Mouse (Mus musculus) midbrain, embryonic 10.5 days (tissue): Measurements from ENCODE around the gene Prkar2b. TPM values are rescaled to one million over a fixed set of nuclear protein-coding genes. Genes with fewer than 3 reads are reported as not detected.

Experiments used
- DNase-seq: peaks from one replicate; pipeline ENCODE4 v3.0.0-alpha.2; 2017; ENCODE audit warnings: low spot score
- H3K27ac ChIP-seq: fragments of 300-500 bp; sonication (generic); replicated peaks from 2 replicates; pipeline ENCODE4 v1.5.1; 2016; ENCODE audit warnings: mild to moderate bottlenecking
- H3K27me3 ChIP-seq: fragments of 300-500 bp; sonication (generic); 2 replicates; pipeline ENCODE4 v1.6.1; 2016; ENCODE audit warnings: low read depth, mild to moderate bottlenecking; ENCODE audit not compliant: poor library complexity, severe bottlenecking
- H3K36me3 ChIP-seq: fragments of 300-500 bp; sonication (generic); 2 replicates; pipeline ENCODE4 v1.6.1; 2016; ENCODE audit warnings: mild to moderate bottlenecking, moderate library complexity
- H3K4me1 ChIP-seq: fragments of 300-500 bp; sonication (generic); 2 replicates; pipeline ENCODE4 v1.6.1; 2016
- H3K4me3 ChIP-seq: fragments of 300-500 bp; sonication (generic); 2 replicates; pipeline ENCODE4 v1.5.1; 2016; ENCODE audit warnings: mild to moderate bottlenecking, moderate library complexity
- H3K9me3 ChIP-seq: fragments of 300-500 bp; sonication (generic); replicated peaks from 2 replicates; pipeline ENCODE4 v1.6.1; 2016; ENCODE audit warnings: mild to moderate bottlenecking
- WGBS: fragments of 180-500 bp; shearing (Covaris S2); methylation state at CpG from one replicate; pipeline ENCODE4 v1.1.7; 2016; 5-methylcytosine and 5-hydroxymethylcytosine counted together
- polyA plus RNA-seq: library from polyadenylated mRNA; unstranded; fragments of >200 nt; fragmentation: Nextera tagmentation; extraction: Ambion mirVana; gene quantifications from 2 replicates; pipeline ENCODE4 v1.2.1, GENCODE M21; 2016

Gene Prkar2b
- polyA plus RNA-seq, 1 experiment from 2014 or later, result 36.6 TPM

GRCm38 (mm10) chr12:32085856-32086255 is 24.8 kb upstream of the Prkar2b start:
- Histone ChIP-seq H3K27ac (no peak overlapping the region), H3K4me3 (no peak overlapping the region), H3K4me1 (no peaks in the 10 kb centered on the region), H3K9me3 (peaks cover 9% of the 10 kb centered on the region), H3K36me3 (no peaks in the 10 kb centered on the region), H3K27me3 (no peaks in the 10 kb centered on the region)
- no peak for DNase-seq
- 93% methylated on average over 3 of the region's 3 CpGs for WGBS

- Histone ChIP-seq H3K9me3 (peaks cover 2% of the 10 kb centered on the region; the same call in 1 of the 2 replicates), H3K27me3 (no peaks in the 10 kb centered on the region), H3K4me1 (no peaks in the 10 kb centered on the region), H3K36me3 (no peaks in the 10 kb centered on the region), H3K27ac (no peak overlapping the region), H3K4me3 (no peak overlapping the region)
- no peak for DNase-seq
Observed at GRCm38 (mm10) chr12:32085189-32085588, 24.1 kb upstream of the Prkar2b start.

GRCm38 (mm10) chr12:32084601-32085000 is 23.5 kb upstream of the Prkar2b start:
- H3K27ac ChIP-seq, result no peak overlapping the region
- DNase-seq, result no peak
- H3K4me1 ChIP-seq, result no peaks in the 10 kb centered on the region
- no peak overlapping the region for H3K4me3 ChIP-seq
- H3K9me3 ChIP-seq, result no peaks in the 10 kb centered on the region
- WGBS, result 66% methylated on average over 5 of the region's 5 CpGs
- H3K27me3 ChIP-seq, result no peaks in the 10 kb centered on the region
- H3K36me3 ChIP-seq, result no peaks in the 10 kb centered on the region

DNA sequence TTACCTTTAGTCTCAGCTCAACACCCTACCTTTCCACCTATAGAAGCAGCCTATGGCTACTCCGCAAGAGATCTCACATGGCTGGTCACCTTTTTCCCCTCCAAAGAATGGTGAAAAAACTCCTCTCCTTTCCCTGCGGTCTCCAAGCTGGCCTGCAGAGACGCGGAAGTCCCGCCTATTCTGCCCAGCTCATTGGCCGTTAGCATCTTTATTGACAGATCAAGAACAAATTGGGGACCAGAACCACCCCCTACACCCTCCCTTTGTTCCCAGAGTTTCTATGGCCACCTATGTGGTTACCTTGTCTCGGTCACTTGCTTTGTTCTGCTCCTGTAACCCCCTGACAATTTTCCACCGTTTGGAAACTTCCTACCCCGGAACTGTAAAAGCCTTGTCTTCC is 19.6 kb upstream of the Prkar2b start:
- Histone ChIP-seq H3K9me3 (no peaks in the 10 kb centered on the region), H3K36me3 (no peaks in the 10 kb centered on the region), H3K27me3 (no peaks in the 10 kb centered on the region), H3K4me3 (no peak overlapping the region), H3K4me1 (peaks cover 5% of the 10 kb centered on the region), H3K27ac (no peak overlapping the region)
- WGBS, result 79% methylated on average over 9 of the region's 9 CpGs
- no peak for DNase-seq

DNA sequence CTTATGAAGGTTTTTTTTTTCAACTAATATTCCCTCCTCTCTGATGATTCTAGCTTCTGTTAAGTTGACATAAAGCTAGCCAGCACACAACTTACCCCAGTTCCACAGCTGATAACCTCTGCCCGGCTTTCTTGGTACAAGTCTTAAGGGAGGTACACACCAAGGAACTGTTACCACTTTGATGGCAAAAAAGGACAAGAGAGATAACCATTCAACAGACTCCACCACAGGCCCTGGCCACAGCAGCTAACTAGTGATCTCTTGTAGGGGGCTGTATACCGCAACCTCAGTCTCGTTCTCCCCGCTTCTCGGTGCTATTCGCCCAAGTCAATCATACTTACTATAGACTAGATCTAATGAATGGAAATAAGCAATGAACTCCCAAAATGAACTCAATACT is 16.3 kb upstream of the Prkar2b start:
- WGBS, result 94% methylated on average over 6 of the region's 6 CpGs
- no peak overlapping the region for H3K4me3 ChIP-seq
- no peaks in the 10 kb centered on the region for H3K27me3 ChIP-seq
- peaks cover 2% of the 10 kb centered on the region for H3K9me3 ChIP-seq
- no peak overlapping the region for H3K27ac ChIP-seq
- H3K4me1 ChIP-seq, result peaks cover 20% of the 10 kb centered on the region
- no peaks in the 10 kb centered on the region for H3K36me3 ChIP-seq
- no peak for DNase-seq

DNA sequence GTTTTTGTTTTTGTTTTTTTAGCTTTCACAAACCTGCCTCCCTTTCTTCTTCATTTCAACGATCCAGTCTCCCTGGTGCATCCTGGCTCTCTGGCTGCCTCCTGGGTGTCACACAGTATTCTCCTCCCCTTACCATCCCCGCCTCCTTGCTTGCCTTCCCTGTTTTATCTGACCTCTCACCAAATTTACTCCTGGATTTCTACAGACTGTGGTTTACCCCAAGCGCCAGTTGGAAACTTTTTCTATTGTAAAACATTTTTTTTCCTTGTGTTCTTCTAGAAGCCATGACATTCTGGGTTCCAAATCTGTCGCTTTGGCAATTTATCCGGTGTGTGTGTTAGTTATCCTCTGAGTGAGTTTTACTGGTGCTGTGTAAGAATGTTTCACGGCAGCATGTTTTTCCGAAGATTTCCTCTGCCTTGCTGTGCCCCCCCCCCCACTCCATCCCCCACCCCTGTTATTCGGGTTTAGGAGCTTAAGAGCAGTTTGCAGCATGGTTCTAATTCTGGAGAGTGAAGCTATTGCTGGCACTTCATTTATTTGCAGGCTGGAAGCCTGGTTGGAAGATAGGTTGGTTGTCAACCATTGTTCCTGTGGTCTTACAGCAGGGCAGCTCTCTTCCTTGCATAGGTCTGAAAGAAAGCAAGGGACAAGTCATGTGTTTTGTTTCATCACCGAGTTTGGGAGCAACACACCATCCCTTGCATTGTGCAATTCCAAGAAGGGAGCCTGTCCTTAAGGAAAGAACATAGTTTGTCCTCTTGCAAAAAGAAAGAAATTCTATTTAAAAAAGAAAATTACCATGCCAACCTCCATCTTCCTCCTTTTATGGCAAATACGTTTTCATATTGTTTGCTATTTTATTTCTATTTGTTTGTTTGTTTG is 15.0 kb upstream of the Prkar2b start:
- Histone ChIP-seq H3K4me1 (peaks cover 20% of the 10 kb centered on the region), H3K27ac (no peak overlapping the region), H3K4me3 (no peak overlapping the region), H3K36me3 (no peaks in the 10 kb centered on the region), H3K27me3 (no peaks in the 10 kb centered on the region), H3K9me3 (peaks cover 4% of the 10 kb centered on the region)
- WGBS, result 79% methylated on average over 10 of the region's 10 CpGs
- no peak for DNase-seq

- H3K36me3 ChIP-seq, result no peaks in the 10 kb centered on the region
- H3K4me3 ChIP-seq, result no peak overlapping the region
- H3K4me1 ChIP-seq, result peaks cover 20% of the 10 kb centered on the region
- H3K27ac ChIP-seq, result no peak overlapping the region
- H3K9me3 ChIP-seq, result peaks cover 4% of the 10 kb centered on the region
- DNase-seq, result no peak
- WGBS, result 83% methylated on average over 6 of the region's 6 CpGs
- H3K27me3 ChIP-seq, result no peaks in the 10 kb centered on the region
Observed at GRCm38 (mm10) chr12:32074271-32074670, 13.2 kb upstream of the Prkar2b start.

GRCm38 (mm10) chr12:32066004-32066403 is 4.9 kb upstream of the Prkar2b start:
- H3K27ac ChIP-seq, result no peak overlapping the region
- no peak overlapping the region for H3K4me3 ChIP-seq
- WGBS, result 16% methylated on average over 5 of the region's 5 CpGs
- H3K36me3 ChIP-seq, result no peaks in the 10 kb centered on the region
- no peaks in the 10 kb centered on the region for H3K9me3 ChIP-seq
- peak; percentile 10 for DNase-seq
- H3K4me1 ChIP-seq, result peaks cover 21% of the 10 kb centered on the region
- H3K27me3 ChIP-seq, result 0 out of 2 replicates have a peak, but pooled peaks cover 6% of the 10 kb centered on the region

DNA sequence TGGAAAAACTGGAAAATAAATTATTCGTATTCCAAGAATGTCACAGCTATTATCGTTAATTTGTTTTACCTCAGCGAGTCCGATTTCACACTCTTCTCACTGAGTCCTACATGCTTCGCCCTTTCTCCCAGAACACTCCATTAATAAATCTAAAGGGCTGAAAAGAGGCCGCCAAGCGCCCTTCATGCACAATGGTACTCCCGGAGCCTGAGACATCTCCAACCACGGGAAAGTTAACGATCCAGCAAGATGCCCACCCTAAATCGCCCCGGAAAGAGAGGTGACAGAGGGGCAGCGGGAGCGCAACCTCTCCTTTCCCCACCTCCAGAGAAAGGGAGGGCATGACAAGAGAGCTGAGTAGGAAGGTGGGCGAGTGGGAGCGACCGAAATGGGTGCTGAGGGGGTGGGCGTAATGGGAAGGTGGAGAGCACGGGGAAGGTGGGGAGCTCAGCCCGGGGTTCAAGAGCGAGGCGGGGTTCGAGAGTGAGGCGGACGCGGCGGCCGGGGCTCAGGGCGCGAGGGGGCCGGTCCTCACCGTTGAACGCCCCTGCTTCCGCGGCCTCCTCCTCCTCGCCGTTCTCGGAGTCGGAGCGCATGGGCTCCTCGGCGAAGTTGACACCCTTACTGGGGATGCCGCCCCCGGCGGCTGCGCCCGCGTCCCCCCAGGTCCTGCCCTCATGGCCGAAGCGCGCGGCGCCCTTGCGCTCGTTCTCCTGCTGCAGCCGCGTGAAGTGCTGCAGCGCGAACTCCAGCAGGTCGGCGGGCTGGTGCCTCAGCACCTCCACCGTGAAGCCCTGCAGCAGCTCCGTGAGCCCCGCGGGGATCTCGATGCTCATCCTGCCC is 628 bp downstream of the Prkar2b start:
- H3K36me3 ChIP-seq, result peaks cover 7% of the 10 kb centered on the region
- peak overlapping the region; percentile 98 for H3K27ac ChIP-seq
- WGBS, result under 1% methylated on average over 60 of the region's 66 CpGs
- DNase-seq, result no peak
- no peaks in the 10 kb centered on the region for H3K9me3 ChIP-seq
- H3K27me3 ChIP-seq, result 0 out of 2 replicates have a peak, but pooled peaks cover under 1% of the 10 kb centered on the region
- H3K4me3 ChIP-seq, result peak overlapping the region; percentile 86
- peaks cover 32% of the 10 kb centered on the region for H3K4me1 ChIP-seq

DNA sequence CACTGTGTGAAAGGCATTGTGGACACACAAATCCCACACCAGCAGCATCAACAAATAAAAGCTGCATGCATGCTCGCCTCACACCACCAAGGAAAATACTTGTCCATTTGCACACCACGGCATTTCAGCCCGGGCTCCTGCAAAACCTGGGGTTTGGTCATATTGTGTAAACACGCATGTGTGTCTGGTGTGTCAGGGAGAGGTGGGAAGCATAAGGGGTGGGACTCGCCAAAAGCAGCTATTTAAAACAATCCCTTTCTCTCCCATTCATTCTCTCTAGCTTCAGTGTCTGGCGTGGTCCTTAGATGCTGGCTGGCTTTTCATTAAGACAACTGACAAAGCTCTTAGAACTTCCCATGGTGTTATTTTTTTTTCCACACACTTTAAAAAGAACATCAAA is 1.4 kb downstream of the Prkar2b start:
- peaks cover 7% of the 10 kb centered on the region for H3K36me3 ChIP-seq
- peak overlapping the region; percentile 98 for H3K27ac ChIP-seq
- DNase-seq, result peak; percentile 40
- H3K27me3 ChIP-seq, result no peaks in the 10 kb centered on the region
- peaks cover 32% of the 10 kb centered on the region for H3K4me1 ChIP-seq
- peak overlapping the region; percentile 86 for H3K4me3 ChIP-seq
- WGBS, result 4% methylated on average over 6 of the region's 6 CpGs
- no peaks in the 10 kb centered on the region for H3K9me3 ChIP-seq

DNA sequence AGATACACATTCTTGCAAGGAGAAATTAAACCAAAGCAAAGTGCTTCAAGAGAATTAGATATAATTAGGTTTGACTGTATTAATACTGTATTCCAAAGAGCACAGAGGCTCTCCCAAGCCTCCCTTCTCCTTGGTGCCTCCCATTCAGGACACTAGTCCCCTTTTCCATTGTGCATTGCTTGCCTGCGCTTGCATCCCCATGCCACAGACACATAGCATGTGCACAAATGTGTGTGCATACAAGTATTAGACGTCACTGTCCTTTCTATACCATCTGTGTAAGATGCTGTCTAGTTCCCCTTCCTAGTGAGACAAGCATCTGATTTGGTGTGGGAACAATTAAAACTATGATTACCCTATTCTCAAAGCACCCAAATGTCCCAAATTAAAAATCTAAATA is 2.0 kb downstream of the Prkar2b start:
- peak overlapping the region; percentile 98 for H3K27ac ChIP-seq
- no peaks in the 10 kb centered on the region for H3K9me3 ChIP-seq
- peak overlapping the region; percentile 86 for H3K4me3 ChIP-seq
- H3K4me1 ChIP-seq, result peaks cover 36% of the 10 kb centered on the region
- no peaks in the 10 kb centered on the region for H3K27me3 ChIP-seq
- H3K36me3 ChIP-seq, result peaks cover 7% of the 10 kb centered on the region
- DNase-seq, result peak; percentile 11
- 53% methylated on average over 2 of the region's 2 CpGs for WGBS

DNA sequence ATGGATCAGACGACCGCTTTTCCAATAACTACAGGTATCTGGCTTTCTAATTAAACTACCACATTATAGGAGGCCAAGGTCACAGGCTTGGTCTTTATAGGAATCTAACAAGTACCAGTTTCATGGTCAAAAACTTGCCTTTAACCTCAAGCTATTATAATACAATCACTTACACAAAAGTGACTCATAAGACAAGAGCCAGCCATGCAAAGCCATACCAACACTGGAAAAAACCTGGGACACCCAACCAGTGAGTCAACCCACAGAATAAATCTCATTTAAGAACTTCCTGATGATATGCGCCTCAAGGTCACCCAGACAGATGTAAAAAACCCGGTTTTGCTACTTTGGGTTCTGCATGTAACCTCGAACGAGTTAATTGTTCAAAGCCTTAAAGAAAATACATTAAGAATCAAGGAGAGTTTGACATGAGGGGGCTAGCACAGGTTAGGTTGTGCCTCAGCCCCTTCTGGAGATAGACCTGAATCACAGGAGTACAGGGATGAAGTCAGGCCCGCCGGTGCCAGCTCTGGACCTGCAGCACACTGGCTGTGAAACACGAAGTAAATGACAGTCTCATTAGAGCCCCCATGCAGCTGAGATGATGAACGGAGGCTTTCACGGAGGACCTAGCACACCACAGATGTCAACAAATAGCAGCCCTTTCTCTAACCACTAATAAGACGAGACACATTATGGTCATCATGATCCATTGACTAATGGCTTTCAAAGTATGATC is 3.5 kb downstream of the Prkar2b start:
- 87% methylated on average over 12 of the region's 12 CpGs for WGBS
- H3K27ac ChIP-seq, result no peak overlapping the region

More for the DNA sequence above, 3.5 kb downstream of the Prkar2b start:
- Histone ChIP-seq H3K27me3 (no peaks in the 10 kb centered on the region), H3K9me3 (no peaks in the 10 kb centered on the region), H3K4me1 (peaks cover 40% of the 10 kb centered on the region), H3K4me3 (no peak overlapping the region), H3K36me3 (peaks cover 7% of the 10 kb centered on the region)
- peak; percentile 9 for DNase-seq
